Mouse (Mus musculus) common myeloid progenitor, adult 5-6 weeks (primary cell): Measurements from ENCODE around the gene Mpdu1. TPM values are rescaled to one million over a fixed set of nuclear protein-coding genes. Genes with fewer than 3 reads are reported as not detected.
A peak's percentile ranks its signal among the peaks of the same experiment; 100 is the strongest.
"Not testable (repeated sequence)": the region's sequence is repeated elsewhere in the genome, so short reads cannot be mapped to it uniquely, and the experiment has no call there.

Source experiments
- ATAC-seq: replicated peaks from 2 replicates; pipeline ENCODE4 v1.8.0; 2016; ENCODE audit warnings: low read depth, mild to moderate bottlenecking, moderate TSS enrichment, inconsistent platforms; ENCODE audit not compliant: poor library complexity, severe bottlenecking
- total RNA-seq: library from RNA; stranded (forward); fragments of 200-1000, 187-1606 nt; gene quantifications from 2 replicates; pipeline ENCODE4 v1.2.3, GENCODE M21; 2017

Gene Mpdu1
- 51.8 and 56.8 TPM in 2 replicates for total RNA-seq

GRCm38 (mm10) chr11:69662213-69662966, at the start of gene Mpdu1:
Mpdu1 (minus strand) TSS chr11:69662642.
- peak; percentile 80 for ATAC-seq

- no peak for ATAC-seq
Measured at GRCm38 (mm10) chr11:69711082-69711481, 48.6 kb upstream of the Mpdu1 start.

GRCm38 (mm10) chr11:69710470-69710869, 48.0 kb upstream of the Mpdu1 start:
- no peak for ATAC-seq

GRCm38 (mm10) chr11:69709554-69710446, 47.4 kb upstream of the Mpdu1 start:
- ATAC-seq = 0 out of 2 replicates have a peak, but pooled peaks have one; percentile 11

- ATAC-seq = no peak
Measured at GRCm38 (mm10) chr11:69708614-69709265, 46.3 kb upstream of the Mpdu1 start.

GRCm38 (mm10) chr11:69707873-69708381, 45.5 kb upstream of the Mpdu1 start:
- ATAC-seq = no peak

GRCm38 (mm10) chr11:69707480-69707847, 45.0 kb upstream of the Mpdu1 start:
- ATAC-seq = no peak

- no peak for ATAC-seq
Measured at GRCm38 (mm10) chr11:69706775-69707479, 44.5 kb upstream of the Mpdu1 start.

GRCm38 (mm10) chr11:69704613-69705010, 42.2 kb upstream of the Mpdu1 start:
- ATAC-seq = no peak

GRCm38 (mm10) chr11:69703814-69704612, 41.6 kb upstream of the Mpdu1 start:
- ATAC-seq = no peak

GRCm38 (mm10) chr11:69703381-69703780, 40.9 kb upstream of the Mpdu1 start:
- ATAC-seq = not testable (repeated sequence)

- ATAC-seq = not testable (repeated sequence)
Measured at GRCm38 (mm10) chr11:69702886-69703285, 40.4 kb upstream of the Mpdu1 start.

- no peak for ATAC-seq
Measured at GRCm38 (mm10) chr11:69699595-69699994, 37.2 kb upstream of the Mpdu1 start.

- ATAC-seq = no peak
Measured at GRCm38 (mm10) chr11:69698574-69698973, 36.1 kb upstream of the Mpdu1 start.

- ATAC-seq = no peak
Measured at GRCm38 (mm10) chr11:69697396-69697795, 35.0 kb upstream of the Mpdu1 start.

- peak; percentile 91 for ATAC-seq
Measured at GRCm38 (mm10) chr11:69695361-69696181, 33.1 kb upstream of the Mpdu1 start, which contains the start of the genes Tnfsf12 and Tnfsfm13. Tnfsf12 (minus strand) TSS chr11:69695849. Tnfsfm13 (minus strand) TSS chr11:69696098.

- ATAC-seq = no peak
Measured at GRCm38 (mm10) chr11:69695046-69695360, 32.6 kb upstream of the Mpdu1 start.

- no peak for ATAC-seq
Measured at GRCm38 (mm10) chr11:69693421-69693965, 31.1 kb upstream of the Mpdu1 start.
